In the genomic region with DNA sequence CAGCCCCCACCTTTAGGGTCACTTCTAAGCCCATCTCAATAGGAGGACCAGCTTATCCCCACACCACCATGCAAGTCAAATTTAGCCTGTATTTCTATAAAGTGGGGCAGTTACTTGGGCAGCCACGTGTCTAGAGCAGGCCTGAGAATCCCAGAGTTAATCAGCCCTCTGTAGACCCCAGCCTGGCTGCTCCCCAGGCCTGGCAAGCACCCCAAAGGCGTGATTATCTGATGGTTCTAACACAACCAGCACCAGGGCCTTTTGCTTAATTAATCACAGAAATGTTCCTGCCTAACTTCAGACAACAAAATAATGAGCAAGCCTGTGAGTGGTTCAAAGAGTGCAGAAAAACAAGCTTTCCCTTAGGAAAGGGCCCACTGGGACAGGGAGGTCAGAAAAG, we compare ENCODE assay signal across 13 mouse cellular contexts.
"Had no signal": no experiment of that assay in that cellular context is flagged by ENCODE, and none has a peak within 500 bp of the region (broad histone marks: within the 10 kb centered on the region; RNA-seq: fewer than 3 reads in every experiment).

No protein-coding gene starts in this region.

- H3K36me3 ChIP-seq: liver, embryonic 13.5 days had no signal

- H3K27ac ChIP-seq: liver, embryonic 13.5 days; stomach, postnatal 0 days had no signal

- H3K9me3 ChIP-seq: liver, embryonic 13.5 days had no signal

- H3K4me2 ChIP-seq: liver, embryonic 13.5 days; midbrain, embryonic 11.5 days had no signal

- H3K27me3 ChIP-seq: liver, embryonic 13.5 days had no signal

- H3K4me1 ChIP-seq: liver, embryonic 13.5 days had no signal

- H3K9ac ChIP-seq: liver, embryonic 13.5 days had no signal

- H3K4me3 ChIP-seq: liver, embryonic 13.5 days had no signal

- DNase-seq: kidney, adult 9 months; kidney, postnatal 14 days; kidney, postnatal 4 days; liver, embryonic 13.5 days; lung, adult 2 months; lung, postnatal 14 days; lung, postnatal 4 days; midbrain, embryonic 14.5 days; thymus, adult 2 months; thymus, postnatal 14 days; thymus, postnatal 4 days had no signal
